Mouse (Mus musculus) gastrocnemius, postnatal 10 days (tissue): ENCODE measurements around the gene Sacs. TPM values are rescaled to one million over a fixed set of nuclear protein-coding genes. Genes with fewer than 3 reads are reported as not detected.
A peak's percentile ranks its signal among the peaks of the same experiment; 100 is the strongest.

ENCODE experiments used
- DNase-seq: peaks from one replicate; pipeline ENCODE4 v3.0.0; 2021; ENCODE audit warnings: mixed read lengths
- total RNA-seq, 2 experiments: library from RNA; stranded (reverse); gene quantifications; 2 replicates each; pipeline ENCODE4 v1.2.3; 2021

The Sacs gene
- total RNA-seq, 2 experiments from 2014 or later = 33.4 to 39.3 TPM

DNA sequence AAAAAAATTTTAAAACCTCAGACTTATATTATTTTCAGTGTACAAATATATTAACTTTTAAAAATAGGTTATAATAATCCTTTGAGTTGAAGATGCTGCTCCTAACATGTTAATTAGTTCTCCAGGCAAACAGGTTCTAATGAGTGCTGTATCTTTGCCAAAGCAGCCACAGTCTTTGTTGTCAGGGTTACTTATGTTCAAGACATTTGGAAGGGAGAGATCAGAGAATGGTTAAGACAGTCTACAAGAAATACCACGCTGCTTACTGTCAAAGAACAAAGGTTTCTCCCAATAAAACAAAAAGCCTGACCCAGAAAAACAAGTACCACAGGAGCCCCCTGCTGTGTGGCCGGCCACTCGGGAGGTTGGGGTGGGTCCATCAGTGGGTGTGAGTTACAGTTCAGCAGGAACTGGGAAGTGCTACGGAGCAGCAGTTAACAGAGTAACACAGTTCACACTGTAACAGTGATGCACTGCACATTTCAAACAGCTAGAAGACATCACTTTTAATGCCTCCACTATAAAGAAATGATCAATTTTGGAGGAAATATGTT, 98.9 kb downstream of the Sacs start:
- DNase-seq = no peak

DNA sequence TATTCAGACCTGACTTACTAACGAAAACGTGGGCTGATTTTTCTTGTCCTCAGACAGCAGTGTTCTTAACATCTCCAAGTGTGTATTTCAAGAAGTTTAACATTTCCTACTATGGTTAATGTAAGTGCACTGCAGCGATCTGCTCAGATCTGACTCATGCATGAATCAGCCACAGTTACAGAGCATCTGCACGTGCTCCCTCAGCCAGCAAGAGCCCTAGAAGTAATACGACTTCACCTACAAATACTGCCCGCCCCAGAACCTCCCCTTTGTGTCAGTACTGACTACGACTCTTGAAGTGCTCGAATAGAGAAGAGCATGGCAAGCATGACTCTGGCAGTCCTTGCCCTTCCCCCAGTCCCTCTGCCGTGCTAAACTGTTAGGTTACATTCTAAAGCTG, 100.5 kb downstream of the Sacs start:
- DNase-seq = no peak

DNA sequence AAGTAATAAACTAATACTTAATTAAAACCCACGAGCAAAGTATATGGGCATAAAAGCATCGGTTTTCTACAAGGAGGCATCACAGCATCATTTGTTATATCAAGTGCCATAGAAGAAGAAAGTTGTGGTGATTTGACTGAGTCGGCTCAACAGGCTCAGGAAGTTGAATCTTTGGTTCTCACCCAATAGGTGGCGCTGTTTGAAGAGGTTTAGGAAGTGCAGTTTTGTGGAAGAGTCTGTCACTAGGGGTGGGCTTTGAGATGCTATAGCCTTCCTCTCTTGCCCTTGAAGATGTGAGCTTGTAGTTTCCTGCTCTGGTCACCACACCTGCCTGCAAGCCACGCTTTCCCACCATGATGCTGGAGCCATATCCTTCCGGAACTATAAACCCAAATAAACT, 104.4 kb downstream of the Sacs start:
- no peak for DNase-seq

DNA sequence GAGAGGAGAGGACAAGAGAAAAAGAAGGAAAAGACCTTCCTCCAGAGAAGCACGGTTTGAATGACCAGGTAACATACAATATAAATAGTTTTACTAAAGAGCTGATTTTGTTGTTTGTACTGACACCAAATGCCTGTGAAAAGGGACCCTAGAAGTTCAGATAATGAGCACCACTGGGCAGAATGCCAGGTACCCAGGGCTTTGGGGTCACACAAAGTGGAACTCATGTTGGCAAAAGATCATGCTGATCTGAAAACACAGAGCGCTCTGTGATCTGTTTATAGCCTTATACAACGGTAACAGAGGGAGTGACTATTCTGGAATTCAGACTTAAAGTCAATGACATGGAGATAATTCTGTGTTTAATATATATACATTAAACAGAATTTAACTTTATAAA, 108.2 kb downstream of the Sacs start:
- no peak for DNase-seq

DNA sequence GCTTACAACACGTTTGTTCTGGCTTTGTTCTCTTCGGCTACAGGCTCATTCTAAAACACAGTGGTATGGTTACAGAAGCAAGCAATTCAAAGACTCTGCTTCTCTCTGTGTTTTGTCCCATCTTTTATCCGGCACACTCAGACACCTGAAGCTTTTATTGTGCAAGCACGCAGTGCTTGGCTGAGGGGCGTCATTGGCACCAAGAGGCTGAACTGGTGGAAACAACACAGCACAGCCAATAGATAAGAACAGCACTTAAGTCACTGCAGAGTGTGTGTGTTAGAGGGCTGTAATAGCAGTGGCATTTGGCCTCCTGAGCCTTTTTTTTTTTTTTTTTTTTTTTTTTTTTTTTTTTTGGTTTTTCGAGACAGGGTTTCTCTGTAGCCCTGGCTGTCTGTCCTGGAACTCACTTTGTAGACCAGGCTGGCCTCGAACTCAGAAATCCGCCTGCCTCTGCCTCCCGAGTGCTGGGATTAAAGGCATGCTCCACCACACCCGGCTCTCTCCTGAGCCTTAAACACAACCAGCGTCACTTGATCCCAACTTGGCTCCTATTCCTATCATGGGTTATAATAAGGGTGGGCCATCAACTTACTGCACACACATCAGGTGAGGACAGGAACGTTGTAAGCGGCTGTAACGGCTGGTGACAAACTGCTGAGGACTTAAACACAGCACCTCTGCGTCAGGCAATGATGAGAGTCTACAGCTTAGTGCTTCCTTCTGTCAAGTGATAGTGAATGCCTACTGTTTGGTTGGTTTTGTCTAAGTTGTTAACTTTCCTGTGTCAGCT, 114.5 kb downstream of the Sacs start:
- DNase-seq = no peak

DNA sequence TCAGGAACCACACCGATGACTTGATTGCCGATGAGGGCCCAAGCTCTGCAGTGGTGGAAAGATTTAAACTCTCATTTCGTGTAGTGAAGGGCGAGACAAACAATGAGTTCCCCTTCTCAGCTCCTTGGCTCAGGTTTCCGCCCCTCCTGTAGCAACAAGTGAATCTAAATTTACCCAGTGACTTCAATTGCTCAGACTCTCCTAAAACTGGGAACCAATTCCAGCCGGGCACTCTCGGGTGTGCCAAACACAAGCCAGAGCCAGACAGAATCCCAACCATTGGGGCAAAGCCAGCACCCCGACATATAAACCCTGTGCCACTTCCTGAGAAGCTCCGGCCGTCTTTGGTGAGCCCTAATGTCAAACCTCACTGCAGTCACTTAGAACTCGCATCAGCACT, 120.1 kb downstream of the Sacs start, which contains the start of gene Sgcg:
Gene Sgcg (minus strand): TSS at position 139 of the 400 bp plus-strand sequence.
- peak; percentile 72 for DNase-seq

DNA sequence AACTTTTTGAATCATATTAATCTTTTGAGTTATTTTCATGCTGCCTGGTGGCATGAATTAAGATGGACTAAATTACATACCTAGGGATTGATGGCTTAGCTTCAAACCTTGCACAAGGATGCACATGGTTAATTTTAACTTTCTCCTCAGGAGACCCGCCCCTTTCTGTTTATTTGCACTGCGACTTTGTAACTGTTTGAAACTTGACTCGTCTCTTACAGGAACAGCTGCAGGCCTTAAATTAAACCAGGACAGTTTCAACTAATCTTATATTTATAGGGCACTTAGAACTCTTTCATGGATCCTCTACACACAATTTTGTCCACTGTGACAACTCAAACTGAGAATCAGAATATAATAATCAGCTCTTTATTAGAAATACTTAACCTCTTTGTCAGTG, 120.8 kb downstream of the Sacs start:
- no peak for DNase-seq

DNA sequence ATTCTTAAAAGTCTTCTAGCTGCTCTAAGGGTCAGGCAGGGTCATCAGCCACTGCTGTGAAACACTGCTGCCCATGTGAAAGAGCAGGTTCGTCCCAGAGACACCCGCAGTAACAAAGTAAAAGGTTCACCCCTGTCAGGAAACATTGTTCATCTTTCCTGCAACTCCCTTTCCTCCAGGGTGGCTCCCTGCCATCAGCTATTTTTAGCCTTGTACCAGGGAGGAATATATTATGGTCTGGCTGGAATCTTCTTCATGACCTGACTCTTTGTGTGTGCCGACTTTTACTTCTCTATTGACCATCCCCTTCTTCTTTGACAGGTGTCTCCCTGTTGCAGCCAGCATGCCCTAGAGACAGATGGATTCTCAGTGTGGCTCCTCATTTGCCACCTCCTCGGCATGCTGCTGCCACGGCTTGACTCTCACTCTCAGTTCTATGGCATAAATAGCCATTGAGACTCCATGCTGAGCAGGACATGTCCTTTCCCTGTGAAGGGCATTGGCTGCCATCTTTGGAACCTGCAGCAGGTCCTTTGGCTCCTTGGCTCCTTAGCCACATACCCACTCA, 129.7 kb downstream of the Sacs start:
- DNase-seq = peak; percentile 17

DNA sequence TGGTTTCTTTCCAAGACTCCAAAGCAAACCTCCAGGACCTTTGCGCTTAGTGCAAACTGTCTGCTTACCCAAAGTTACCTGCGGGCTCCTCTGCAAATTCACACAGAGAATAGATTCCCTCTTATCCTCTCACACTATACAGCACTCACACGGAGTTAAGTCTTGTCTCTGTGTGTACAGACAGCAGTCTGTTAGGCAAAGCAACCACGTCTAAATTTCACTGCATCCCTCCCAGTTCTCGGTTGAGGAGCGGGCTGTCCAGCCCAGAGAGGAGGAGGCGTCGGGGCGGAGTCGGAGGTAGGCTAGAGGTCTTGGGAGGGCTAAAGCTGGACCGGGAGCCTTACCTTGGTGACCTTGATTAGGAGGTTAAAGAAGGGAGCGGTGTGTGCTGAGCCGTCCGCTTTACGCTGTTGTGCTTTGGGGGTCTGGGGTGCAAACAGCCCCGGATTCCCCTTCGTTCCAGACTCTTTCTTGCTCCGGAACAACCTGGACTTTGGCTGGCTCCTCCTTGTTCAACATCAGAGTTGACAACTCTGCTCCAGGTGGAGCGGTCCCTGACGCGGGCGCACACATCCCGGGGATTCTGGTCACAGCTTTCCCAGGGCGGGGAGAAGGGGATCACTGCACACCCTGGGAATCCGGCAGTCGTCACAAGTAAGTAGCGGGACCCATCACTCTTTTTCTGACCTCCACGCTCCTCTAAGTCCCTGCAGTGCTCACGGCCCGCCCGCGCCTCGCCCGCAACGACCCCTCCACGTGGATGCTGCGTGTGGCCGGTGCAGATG, 136.3 kb downstream of the Sacs start:
- no peak for DNase-seq

DNA sequence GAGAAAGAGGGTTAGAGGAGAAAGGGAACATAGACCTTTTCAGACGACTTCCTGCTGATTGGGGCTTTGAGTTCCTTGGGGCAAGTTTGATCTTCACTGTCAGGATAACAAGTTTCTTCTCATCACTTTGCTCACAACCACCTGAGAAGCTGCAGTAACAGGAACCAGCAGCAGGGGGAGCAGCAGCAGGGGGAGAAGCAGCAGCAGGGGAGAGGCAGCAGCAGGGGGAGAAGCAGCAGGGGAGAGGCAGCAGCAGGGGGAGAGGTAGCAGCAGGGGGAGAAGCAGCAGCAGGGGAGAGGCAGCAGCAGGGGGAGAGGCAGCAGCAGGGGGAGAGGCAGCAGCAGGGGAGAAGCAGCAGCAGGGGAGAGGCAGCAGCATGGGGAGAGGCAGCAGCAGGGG, 139.0 kb downstream of the Sacs start:
- peak; percentile 57 for DNase-seq

DNA sequence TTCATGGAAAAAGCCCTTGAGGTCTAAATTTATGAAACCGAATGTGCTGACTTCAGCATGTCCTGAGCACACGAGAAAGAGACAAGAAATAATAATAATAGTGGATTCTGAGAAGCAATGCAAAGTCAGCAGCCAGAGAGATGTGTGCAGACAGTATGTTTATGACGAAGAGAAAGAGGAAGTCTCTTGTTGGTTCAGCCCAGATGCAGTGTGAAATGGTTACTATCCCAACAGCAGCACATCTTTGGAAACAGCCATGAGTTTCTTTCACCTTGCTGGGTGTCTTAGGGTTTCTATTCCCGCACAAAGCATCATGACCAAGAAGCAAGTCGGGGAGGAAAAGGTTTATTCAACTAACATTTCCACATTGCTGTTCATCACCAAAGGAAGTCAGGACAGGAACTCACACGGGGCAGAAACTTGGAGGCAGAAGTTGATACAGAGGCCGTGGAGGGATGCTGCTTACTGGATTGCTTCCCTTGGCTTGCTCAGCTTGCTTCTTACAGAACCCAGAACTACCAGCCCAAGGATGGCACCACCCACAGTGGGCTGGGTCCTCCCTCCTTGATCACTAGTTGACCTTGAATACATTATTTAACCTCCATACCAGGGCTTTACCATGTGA, 140.5 kb downstream of the Sacs start:
- no peak for DNase-seq

DNA sequence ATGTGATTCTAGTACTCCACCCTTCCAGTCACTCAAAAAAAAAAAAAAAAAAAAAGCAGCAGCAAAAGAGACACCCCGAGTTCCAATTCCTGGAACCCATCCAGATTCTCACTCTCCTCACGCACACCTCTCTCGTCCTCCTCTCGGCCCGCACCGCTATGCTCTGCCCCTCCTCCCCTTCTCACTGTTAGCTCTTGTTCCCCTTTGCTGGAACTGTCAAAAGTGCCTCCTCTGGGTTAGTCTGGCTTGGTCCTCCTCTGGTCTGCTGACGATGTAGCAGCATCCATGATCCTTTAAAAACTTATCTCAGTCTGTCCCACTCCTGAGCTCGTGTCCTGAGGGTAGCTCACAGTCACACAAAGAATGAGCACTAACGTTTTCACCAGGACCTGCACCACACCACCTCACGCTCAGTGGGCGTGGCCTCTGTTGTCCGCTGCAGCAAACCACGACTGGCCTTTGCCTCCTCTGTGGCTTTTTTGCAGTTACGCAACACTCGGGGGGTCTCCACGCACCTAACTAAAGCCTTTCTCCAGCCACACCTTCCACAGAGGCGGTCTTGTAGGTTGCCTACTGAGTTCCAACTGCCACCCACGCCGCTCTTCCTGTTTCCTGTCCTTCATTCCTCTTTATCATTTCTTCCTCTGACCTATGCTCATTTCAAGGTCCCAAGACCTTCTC, 150.5 kb downstream of the Sacs start:
- DNase-seq = no peak

Other genes with a start within 250 kb of the Sacs start
- gene Tnfrsf19, start 92.0 kb upstream of the Sacs start, total RNA-seq = 10 to 100 TPM in 1 of 2 experiments, 1 to 10 TPM in 1; 7.6 to 12.6 TPM
- 100 to 1,000 TPM; 168 to 184 TPM for gene Sgcg, start 120.0 kb downstream of the Sacs start, total RNA-seq
- 1 to 10 TPM in 1 of 2 experiments, under 1 TPM in 1; 0.21 to 1.0 TPM for gene Arl11, start 171.3 kb downstream of the Sacs start, total RNA-seq
- 1 to 10 TPM; 2.7 to 3.4 TPM for gene Ebpl, start 222.0 kb downstream of the Sacs start, total RNA-seq